Mouse (Mus musculus) central nervous system, embryonic 14 days (tissue): ENCODE results near the gene Rergl. TPM values are rescaled to one million over a fixed set of nuclear protein-coding genes. Genes with fewer than 3 reads are reported as not detected.

Experiments
- polyA plus RNA-seq: library from polyadenylated mRNA; depleted of rRNA; stranded (reverse); fragments of >200 nt; gene quantifications from 2 replicates; pipeline ENCODE4 v1.2.3, GENCODE M21; 2012; rRNA removed

The Rergl gene
- polyA plus RNA-seq: not detected in 2 replicates

DNA sequence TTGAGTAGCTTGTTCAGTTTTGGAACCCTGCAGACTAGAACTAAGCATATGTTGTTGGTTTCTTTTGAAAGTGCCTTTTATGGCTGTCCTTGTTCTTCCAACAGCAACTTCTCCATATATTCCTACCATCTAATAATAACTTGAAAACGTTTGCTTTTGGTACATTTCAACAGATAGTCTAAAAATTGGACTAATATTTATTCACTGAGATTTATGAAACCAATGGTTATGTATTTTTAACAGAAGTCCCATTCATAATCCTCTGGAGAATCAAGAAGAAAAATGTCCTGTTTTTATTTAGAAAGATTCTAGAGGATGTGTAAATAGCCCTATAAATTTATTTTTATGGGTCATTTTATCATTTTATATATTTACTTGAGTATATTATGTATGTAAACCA is at the start of gene Rergl:
Rergl (minus strand) TSS at position 101 of the 400 bp plus-strand sequence.

Other genes starting within 250 kb of the Rergl start
- gene Pik3c2g, start 85.2 kb upstream of the Rergl start, polyA plus RNA-seq: 0.05 and 0.15 TPM in 2 replicates